Comparison of ENCODE assay signal across 7 mouse cellular contexts in genomic region chr5:122636958-122637357, GRCm38 (mm10). TPM values are rescaled to one million over a fixed set of nuclear protein-coding genes. Genes with fewer than 3 reads are reported as not detected.
DNase-seq lines count a peak whose midpoint lies in the region; ATAC-seq and TF ChIP-seq lines count a peak whose summit lies in the region.

No protein-coding gene starts in this region.

- 32% methylated on average over 16 of the region's 16 CpGs for WGBS in lung, postnatal 0 days

- in situ Hi-C loops in CH12.LX (cut with MboI; ENCODE audit: low pct_ligation_motif_present, low pct_unique_long_range_greater_than_20kb, low sequenced_read_pairs) = loop anchor here (25.0 kb wide), 1 partner anchor 500 kb away; the partner anchor contains the start of gene Ccdc63

- no peaks in the 10 kb centered on the region for H3K36me3 ChIP-seq in CH12.LX (replicated peaks in 1 of 2; ENCODE audit: control insufficient read depth in 1 of 2, insufficient read depth in 1 of 2, low read length in 1 of 2)
- no peaks in the 10 kb centered on the region for H3K36me3 ChIP-seq in lung, postnatal 0 days (ENCODE audit: insufficient read depth, low read length)

- DNase-seq in CH12.LX (ENCODE audit: extremely low read depth) (peak; percentile 41), R1 (ENCODE audit: low read depth, low spot score) (peak; percentile 56)
- peak; percentile 60 for DNase-seq in heart, postnatal 4 days
- peak; percentile 63 for DNase-seq in lung, postnatal 0 days (ENCODE audit: low spot score)
- DNase-seq in testis, postnatal 10 days (ENCODE audit: low spot score) = peak; percentile 65
- no peak for DNase-seq in ovary, postnatal 10 days (ENCODE audit: low spot score)
- no peak for DNase-seq in urinary bladder, postnatal 36 days (ENCODE audit: low spot score in 2 of 2)

- H3K4me2 ChIP-seq in CH12.LX (ENCODE audit: insufficient read depth, low read depth, poor library complexity, severe bottlenecking) = peak overlapping the region; percentile 67
- peak overlapping the region; percentile 27; the same call in 1 of the 2 replicates for H3K4me2 ChIP-seq in lung, postnatal 0 days (replicated peaks; ENCODE audit: low read depth, low read length)

- no peaks in the 10 kb centered on the region for H3K79me2 ChIP-seq in CH12.LX (replicated peaks; ENCODE audit: control insufficient read depth, extremely low read depth, insufficient read depth, poor library complexity, severe bottlenecking)

- no peak for TF ChIP-seq RAD21 in CH12.LX (IDR thresholded peaks at IDR 0.05; ENCODE audit: low read depth, low read length)

- no peak overlapping the region for H3K9ac ChIP-seq in CH12.LX (ENCODE audit: insufficient read depth, low read depth)
- H3K9ac ChIP-seq in lung, postnatal 0 days (replicated peaks; ENCODE audit: low read depth) = no peak overlapping the region

- H3K9me3 ChIP-seq in CH12.LX (replicated peaks; ENCODE audit: low read length) = no peaks in the 10 kb centered on the region
- H3K9me3 ChIP-seq in lung, postnatal 0 days (ENCODE audit: low read length) = no peaks in the 10 kb centered on the region

- TF ChIP-seq CTCF in CH12.LX (conservative IDR thresholded peaks at IDR 0.05 in 1 of 2, IDR thresholded peaks at IDR 0.05 in 1 of 2; ENCODE audit: low read depth in 2 of 2, low read length in 2 of 2) = no peak
- TF ChIP-seq CTCF in lung, postnatal 0 days (IDR thresholded peaks at IDR 0.05) = no peak

- no peaks in the 10 kb centered on the region for H3K27me3 ChIP-seq in CH12.LX (replicated peaks)
- H3K27me3 ChIP-seq in lung, postnatal 0 days (replicated peaks; ENCODE audit: insufficient read depth, low read length) = no peaks in the 10 kb centered on the region

- no peak for TF ChIP-seq EP300 in CH12.LX (IDR thresholded peaks at IDR 0.05; ENCODE audit: low read length)
- TF ChIP-seq EP300 in lung, postnatal 0 days (IDR thresholded peaks at IDR 0.05) = no peak

- peak overlapping the region in 1 of 3 experiments; percentile 49 for H3K4me3 ChIP-seq in CH12.LX (replicated peaks in 1 of 3; ENCODE audit: low read depth in 2 of 3, low read length in 2 of 3, poor library complexity in 1 of 3)
- H3K4me3 ChIP-seq in lung, postnatal 0 days (ENCODE audit: low read depth, low read length) = no peak overlapping the region

- no peak overlapping the region for H3K27ac ChIP-seq in CH12.LX (ENCODE audit: insufficient read depth, low read depth)
- H3K27ac ChIP-seq in lung, postnatal 0 days (ENCODE audit: low read length) = no peak overlapping the region

- peak; percentile 83 for ATAC-seq in lung, postnatal 0 days

- dilution Hi-C loops in CH12.LX (cut with MboI; ENCODE audit: extremely low pct_ligation_motif_present, extremely low pct_unique_long_range_greater_than_20kb, low sequenced_read_pairs) = no loop called here

- TF ChIP-seq POLR2A in CH12.LX (IDR thresholded peaks at IDR 0.05; ENCODE audit: low read depth, low read length) = no peak

- peaks cover 8 to 15% of the 10 kb centered on the region in 2 experiments for H3K4me1 ChIP-seq in CH12.LX (ENCODE audit: control insufficient read depth in 1 of 2, insufficient read depth in 2 of 2)
- H3K4me1 ChIP-seq in lung, postnatal 0 days (ENCODE audit: insufficient read depth, low read depth, low read length) = no peaks in the 10 kb centered on the region

TF ChIP-seq in CH12.LX, 34 proteins besides CTCF, POLR2A, EP300 and RAD21:
- TF ChIP-seq MAX (IDR thresholded peaks at IDR 0.05; ENCODE audit: low read length) (0 out of 2 replicates have a peak, but pooled peaks have one; percentile 19), BHLHE40 (IDR thresholded peaks at IDR 0.05; ENCODE audit: low read depth, low read length) (peak; percentile 62), TCF12 (IDR thresholded peaks at IDR 0.05; ENCODE audit: low read depth, low read length) (no peak), NELFE (IDR thresholded peaks at IDR 0.05; ENCODE audit: low read depth, low read length) (no peak), HCFC1 (IDR thresholded peaks at IDR 0.05; ENCODE audit: low read depth, low read length) (no peak), JUND (conservative IDR thresholded peaks at IDR 0.05; ENCODE audit: low read depth, low read length) (peak; percentile 91), MXI1 (IDR thresholded peaks at IDR 0.05; ENCODE audit: low read depth, low read length) (no peak), ETS1 (conservative IDR thresholded peaks at IDR 0.05; ENCODE audit: low read depth, low read length) (peak; percentile 64), ZKSCAN1 (IDR thresholded peaks at IDR 0.05; ENCODE audit: borderline replicate concordance, low read depth, low read length) (no peak), GABPA (IDR thresholded peaks at IDR 0.05; ENCODE audit: insufficient replicate concordance, low read depth, low read length) (peak; percentile 41; the same call in 1 of the 2 replicates), IRF4 (IDR thresholded peaks at IDR 0.05; ENCODE audit: low read depth, low read length) (no peak), MEF2A (IDR thresholded peaks at IDR 0.05; ENCODE audit: borderline replicate concordance, low read depth, low read length) (0 out of 2 replicates have a peak, but pooled peaks have one; percentile 26), SMC3 (IDR thresholded peaks at IDR 0.05; ENCODE audit: low read depth, low read length) (no peak), JUN (IDR thresholded peaks at IDR 0.05; ENCODE audit: insufficient read depth, low read depth, low read length) (peak; percentile 80)
TF ChIP-seq in CH12.LX: peak in this region for 7.

RNA-seq across cellular contexts. Expression of gene P2rx7, which starts 6.8 kb away (rescaled TPM):
- 0.59 and 0.76 TPM in 2 replicates for total RNA-seq in CH12.LX (2012; rRNA removed)
- 1.4 and 1.5 TPM in 2 replicates for total RNA-seq in CH12.LX (2014; rRNA removed)
- polyA plus RNA-seq in CH12.LX (2012; ENCODE audit: insufficient read length, low read depth) = 1.5 and 1.8 TPM in 2 replicates
- total RNA-seq in heart, postnatal 4 days (2021) = 1 to 10 TPM; 3.1 to 3.5 TPM
- polyA plus RNA-seq in lung, postnatal 0 days (2015; fragmentation: Nextera tagmentation; extraction: Ambion mirVana) = 6.7 and 7.0 TPM in 2 replicates

RNA-seq across cellular contexts. Expression of gene Ift81, which starts 22.6 kb away (rescaled TPM):
- total RNA-seq in CH12.LX (2012; rRNA removed) (3.4 and 5.0 TPM in 2 replicates), CH12.LX (2014; rRNA removed) (4.1 and 6.4 TPM in 2 replicates)
- 3.1 and 3.9 TPM in 2 replicates for polyA plus RNA-seq in CH12.LX (2012; ENCODE audit: insufficient read length, low read depth)
- 10 to 100 TPM; 37.2 to 45.3 TPM for total RNA-seq in heart, postnatal 4 days (2021)
- 29.5 and 38.5 TPM in 2 replicates for polyA plus RNA-seq in lung, postnatal 0 days (2015; fragmentation: Nextera tagmentation; extraction: Ambion mirVana)

Comparison
In these comparisons a context has a peak if more than half of its experiments do, and no peak if none do; other contexts are left out.
1. DNase-seq: peak in CH12.LX (single experiment), R1 (single experiment), heart, postnatal 4 days (single experiment), lung, postnatal 0 days (single experiment) and testis, postnatal 10 days (single experiment); none in ovary, postnatal 10 days (single experiment) and urinary bladder, postnatal 36 days (0 of 2).
2. RNA of gene Ift81, which starts 22.6 kb away (total RNA-seq): 37.2 to 45.3 TPM in heart, postnatal 4 days; 3.4 to 6.4 TPM in CH12.LX; every median in the first group is over 4 times any median in the second.